Mouse (Mus musculus) heart, adult 2 months (tissue): Measurements from ENCODE around the gene Ntrk2.

Source experiments
- CTCF ChIP-seq: fragments of 200-600 bp; IDR thresholded peaks from 2 replicates; pipeline ENCODE4 v1.8.1; 2022; ENCODE audit warnings: antibody characterized with exemption, mild to moderate bottlenecking, moderate library complexity
- EP300 ChIP-seq: fragments of 200-500 bp; IDR thresholded peaks from 2 replicates; pipeline ENCODE4 v1.6.1; 2011; ENCODE audit warnings: low read depth, low read length, control low read depth; ENCODE audit not compliant: insufficient read depth
- POLR2A ChIP-seq: fragments of 200-500 bp; IDR thresholded peaks from 2 replicates; pipeline ENCODE4 v1.6.1; 2011; ENCODE audit warnings: mild to moderate bottlenecking, low read depth, low read length, control low read depth; ENCODE audit not compliant: insufficient read depth

GRCm38 (mm10) chr13:59022251-59023042 lies 216.1 kb downstream of the Ntrk2 start:
- TF ChIP-seq POLR2A (no peak), CTCF (no peak), EP300 (no peak)
